Mouse (Mus musculus) myocyte (in vitro differentiated cells): ENCODE data around the gene Msh4.

Source experiments
- CEBPB ChIP-seq: IDR thresholded peaks from 2 replicates; pipeline ENCODE4 v1.6.1; 2011; ENCODE audit warnings: mild to moderate bottlenecking, moderate library complexity; ENCODE audit not compliant: poor library complexity, insufficient read depth, severe bottlenecking
- E2F4 ChIP-seq: IDR thresholded peaks from one replicate; pipeline ENCODE4 v1.6.1; 2011; ENCODE audit warnings: mild to moderate bottlenecking, control low read depth, moderate library complexity; ENCODE audit not compliant: insufficient read depth
- MAX ChIP-seq: IDR thresholded peaks from one replicate; pipeline ENCODE4 v1.6.1; 2011; ENCODE audit warnings: low read depth, mild to moderate bottlenecking, control low read depth
- MYOD1 ChIP-seq, 3 experiments: IDR thresholded peaks; one replicate each; pipeline ENCODE4 v1.6.1; 2011; ENCODE audit warnings: control low read depth in 2 of 3, low read depth in 2 of 3, mild to moderate bottlenecking in 2 of 3, moderate library complexity in 1 of 3; ENCODE audit not compliant: insufficient read length in 2 of 3, control insufficient read depth in 1 of 3
- MYOG ChIP-seq, 3 experiments: IDR thresholded peaks; one replicate each; pipeline ENCODE4 v1.6.1; 2011; ENCODE audit warnings: control low read depth in 2 of 3, low read depth in 2 of 3, mild to moderate bottlenecking in 2 of 3; ENCODE audit not compliant: insufficient read length in 2 of 3, control insufficient read depth in 1 of 3, insufficient read depth in 1 of 3
- POLR2A ChIP-seq: IDR thresholded peaks from one replicate; pipeline ENCODE4 v1.6.1; 2011; ENCODE audit warnings: low read depth, mild to moderate bottlenecking, control low read depth, moderate library complexity; ENCODE audit not compliant: insufficient read length
- TCF12 ChIP-seq: IDR thresholded peaks from one replicate; pipeline ENCODE4 v1.6.1; 2011; ENCODE audit warnings: mild to moderate bottlenecking, control low read depth; ENCODE audit not compliant: poor library complexity, insufficient read depth, severe bottlenecking
- USF1 ChIP-seq: IDR thresholded peaks from one replicate; pipeline ENCODE4 v1.6.1; 2011; ENCODE audit warnings: low read depth, mild to moderate bottlenecking, control low read depth, moderate library complexity

GRCm38 (mm10) chr3:153823671-153824515 is 82.0 kb downstream of the Msh4 start:
- no peak for TF ChIP-seq POLR2A
- no peak for TF ChIP-seq USF1
- no peak for TF ChIP-seq CEBPB
- no peak for TF ChIP-seq MYOD1 (IDR thresholded peaks at IDR 0.05; ENCODE audit: control insufficient read depth in 1 of 3, insufficient read length in 2 of 3, low read depth in 2 of 3)
- no peak for TF ChIP-seq MAX
- TF ChIP-seq MYOG (IDR thresholded peaks at IDR 0.05; ENCODE audit: control insufficient read depth in 1 of 3, insufficient read depth in 1 of 3, insufficient read length in 2 of 3, low read depth in 2 of 3): no peak
- no peak for TF ChIP-seq E2F4
- no peak for TF ChIP-seq TCF12
